Mouse (Mus musculus): ENCODE measurements around the gene Stk33. TPM values are rescaled to one million over a fixed set of nuclear protein-coding genes. Genes with fewer than 3 reads are reported as not detected.

Gene Stk33
- not detected for total RNA-seq (2023)

DNA sequence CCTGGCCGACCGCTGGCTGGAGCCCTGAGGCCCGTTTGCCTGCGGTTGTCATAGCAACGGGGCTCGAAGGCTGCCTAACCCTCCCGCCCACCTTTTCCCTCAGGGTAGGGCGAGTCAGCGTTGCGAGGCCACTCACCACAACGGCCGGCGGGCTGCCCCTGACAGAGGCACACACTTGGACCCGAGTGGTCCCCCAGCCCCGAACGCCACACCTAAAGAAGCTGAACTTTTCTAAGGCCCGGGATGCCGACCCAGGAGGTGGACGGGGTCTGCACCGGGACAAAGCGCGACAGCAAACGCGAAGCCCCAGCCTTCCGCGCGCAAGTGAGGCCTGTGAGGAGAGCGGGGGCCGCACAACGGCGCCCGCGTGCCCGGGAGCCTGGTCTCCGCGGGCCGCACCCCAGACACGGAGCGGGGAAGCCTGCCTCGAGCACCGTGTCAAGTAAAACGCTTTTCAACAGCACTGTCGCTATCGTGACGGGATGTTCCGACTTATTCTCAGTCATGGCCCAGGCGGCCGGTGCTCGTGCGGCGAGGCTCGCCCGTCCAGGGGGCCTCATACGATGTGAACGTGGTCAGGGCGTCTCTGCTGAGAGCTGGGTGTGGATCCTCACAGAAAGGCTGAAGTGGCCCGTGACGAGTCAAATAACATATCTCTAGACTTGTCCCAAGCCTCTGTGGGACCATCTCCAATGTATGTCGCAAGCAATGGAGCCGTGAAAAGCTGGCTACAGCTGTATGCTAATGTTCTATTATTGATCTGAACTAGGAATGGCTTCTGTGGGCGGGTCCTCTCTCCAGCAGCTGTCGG is at the start of gene Stk33:
Gene Stk33, minus strand, starts transcription at position 301 of the 811 bp plus-strand sequence.

Other genes starting within 250 kb of the Stk33 start
- under 1 TPM in 1 of 2 experiments, not detected in 1; 0.22 TPM for gene Trim66, start 69.1 kb upstream of the Stk33 start, total RNA-seq (2023)
- 100 to 1,000 TPM; 186 to 194 TPM for gene Rpl27a, start 80.1 kb upstream of the Stk33 start, total RNA-seq (2023)